In the genomic region with DNA sequence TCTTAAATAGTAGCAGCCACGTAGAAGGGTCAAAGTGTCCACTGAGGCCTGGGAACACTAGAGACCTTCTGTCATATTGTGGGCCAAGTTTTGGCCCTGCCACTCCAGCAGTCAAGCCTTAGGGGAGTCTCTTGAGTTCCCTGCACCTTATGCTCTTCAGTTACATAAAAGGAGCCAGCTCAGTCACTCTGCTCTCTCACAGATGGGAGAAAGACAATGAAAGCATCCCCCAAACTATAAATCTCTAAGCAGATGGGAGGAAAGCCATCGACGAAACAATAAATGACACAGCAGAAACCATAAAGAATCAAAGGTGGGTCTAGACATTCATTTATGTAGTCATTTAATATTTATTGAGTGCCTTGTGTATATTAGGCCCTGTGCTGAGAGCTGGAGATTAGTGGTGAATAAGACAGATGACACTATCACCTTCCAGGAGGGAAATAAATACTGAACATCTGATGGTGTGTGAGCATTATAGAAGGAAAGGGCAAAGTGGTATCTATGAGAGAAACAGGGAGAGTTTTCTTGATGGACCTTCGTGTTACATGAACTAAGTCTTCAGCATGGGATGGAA, we compare ENCODE assay signal across 27 mouse cellular contexts.
A peak's percentile ranks its signal among the peaks of the same experiment; 100 is the strongest.
DNase-seq lines count a peak whose midpoint lies in the region; ATAC-seq and TF ChIP-seq lines count a peak whose summit lies in the region.
"Had no signal": no experiment of that assay in that cellular context is flagged by ENCODE, and none has a peak within 500 bp of the region (broad histone marks: within the 10 kb centered on the region; RNA-seq: fewer than 3 reads in every experiment).

No protein-coding gene starts in this region.

- no peaks in the 10 kb centered on the region for H3K36me3 ChIP-seq in neural tube, embryonic 11.5 days (ENCODE audit: control insufficient read depth, insufficient read depth, low read length)
- H3K36me3 ChIP-seq in neural tube, embryonic 14.5 days (ENCODE audit: control insufficient read depth, insufficient read depth, low read length), result no peaks in the 10 kb centered on the region
- no peaks in the 10 kb centered on the region for H3K36me3 ChIP-seq in midbrain, postnatal 0 days (ENCODE audit: insufficient read depth, low read length)
- no peaks in the 10 kb centered on the region for H3K36me3 ChIP-seq in forebrain, embryonic 10.5 days (replicated peaks)
- H3K36me3 ChIP-seq: embryonic facial prominence, embryonic 10.5 days; embryonic facial prominence, embryonic 13.5 days; G1E; hindbrain, embryonic 15.5 days had no signal

- ATAC-seq in neural tube, embryonic 11.5 days (ENCODE audit: insufficient read depth, low FRiP score, low TSS enrichment), result peak; percentile 62; the same call in 1 of the 2 replicates
- peak; percentile 69 for ATAC-seq in neural tube, embryonic 14.5 days (ENCODE audit: low read depth)
- no peak for ATAC-seq in midbrain, postnatal 0 days (ENCODE audit: low FRiP score)
- ATAC-seq: forebrain, embryonic 13.5 days; forebrain, embryonic 16.5 days; Patski had no signal

- H3K4me2 ChIP-seq in neural tube, embryonic 11.5 days (ENCODE audit: low read depth), result no peak overlapping the region
- no peak overlapping the region for H3K4me2 ChIP-seq in neural tube, embryonic 14.5 days (ENCODE audit: low read depth, low read length)
- H3K4me2 ChIP-seq in midbrain, postnatal 0 days (ENCODE audit: low read depth, low read length, poor library complexity, severe bottlenecking), result no peak overlapping the region
- H3K4me2 ChIP-seq: embryonic facial prominence, embryonic 13.5 days; forebrain, embryonic 13.5 days; heart, embryonic 11.5 days; hindbrain, embryonic 15.5 days had no signal

- H3K4me1 ChIP-seq in neural tube, embryonic 11.5 days (ENCODE audit: control insufficient read depth, insufficient read depth, low read length), result no peaks in the 10 kb centered on the region
- H3K4me1 ChIP-seq in neural tube, embryonic 14.5 days (ENCODE audit: control insufficient read depth, insufficient read depth, low read length), result peaks cover 7% of the 10 kb centered on the region; the same call in 1 of the 2 replicates
- H3K4me1 ChIP-seq in midbrain, postnatal 0 days (ENCODE audit: insufficient read depth, low read length), result no peaks in the 10 kb centered on the region
- no peaks in the 10 kb centered on the region for H3K4me1 ChIP-seq in forebrain, embryonic 10.5 days
- H3K4me1 ChIP-seq: embryonic facial prominence, embryonic 10.5 days; embryonic facial prominence, embryonic 13.5 days; forebrain, embryonic 13.5 days; hindbrain, embryonic 15.5 days had no signal

- no peak for TF ChIP-seq CTCF in midbrain, postnatal 0 days (IDR thresholded peaks at IDR 0.05)

- DNase-seq in embryo, embryonic 11 days, result peak; percentile 3
- no peak for DNase-seq in embryo, embryonic 10 days (ENCODE audit: low spot score)
- DNase-seq in neural tube, embryonic 11.5 days (ENCODE audit: low spot score), result no peak
- no peak for DNase-seq in neural tube, embryonic 10.5 days (ENCODE audit: extremely low spot score, low spot score)
- DNase-seq in midbrain, postnatal 0 days (ENCODE audit: low spot score), result no peak
- DNase-seq in forebrain, embryonic 10.5 days (ENCODE audit: extremely low spot score, low spot score), result no peak
- DNase-seq: adrenal gland, adult 2 months; adrenal gland, postnatal 14 days; B cell, adult 2 months; cerebellum, adult 11 months; cerebellum, adult 2 months; cerebellum, adult 9-11 months; cerebellum, postnatal 25 days; gastrocnemius, postnatal 10 days; gastrocnemius, postnatal 36 days; heart, postnatal 36 days had no signal

- H3K9me3 ChIP-seq in neural tube, embryonic 11.5 days (ENCODE audit: control insufficient read depth, low read length), result no peaks in the 10 kb centered on the region
- H3K9me3 ChIP-seq in neural tube, embryonic 14.5 days (ENCODE audit: control insufficient read depth, low read length), result no peaks in the 10 kb centered on the region
- H3K9me3 ChIP-seq in midbrain, postnatal 0 days (ENCODE audit: low read length), result no peaks in the 10 kb centered on the region
- peaks cover 5% of the 10 kb centered on the region for H3K9me3 ChIP-seq in forebrain, embryonic 10.5 days
- H3K9me3 ChIP-seq: embryonic facial prominence, embryonic 10.5 days; embryonic facial prominence, embryonic 13.5 days; forebrain, embryonic 13.5 days; G1E; hindbrain, embryonic 15.5 days had no signal

- H3K27ac ChIP-seq in neural tube, embryonic 11.5 days (ENCODE audit: low read depth, low read length), result no peak overlapping the region
- H3K27ac ChIP-seq in neural tube, embryonic 14.5 days (ENCODE audit: low read depth, low read length), result no peak overlapping the region
- no peak overlapping the region for H3K27ac ChIP-seq in midbrain, postnatal 0 days (ENCODE audit: low read depth, low read length)
- H3K27ac ChIP-seq in forebrain, embryonic 10.5 days, result no peak overlapping the region
- H3K27ac ChIP-seq: embryonic facial prominence, embryonic 10.5 days; embryonic facial prominence, embryonic 13.5 days; forebrain, embryonic 13.5 days; hindbrain, embryonic 15.5 days had no signal

- no peak overlapping the region for H3K4me3 ChIP-seq in neural tube, embryonic 11.5 days (ENCODE audit: low read depth, low read length)
- no peak overlapping the region for H3K4me3 ChIP-seq in neural tube, embryonic 14.5 days (ENCODE audit: low read depth, low read length)
- H3K4me3 ChIP-seq in midbrain, postnatal 0 days (ENCODE audit: low read depth, low read length), result no peak overlapping the region
- no peak overlapping the region for H3K4me3 ChIP-seq in forebrain, embryonic 10.5 days
- H3K4me3 ChIP-seq: embryonic facial prominence, embryonic 10.5 days; embryonic facial prominence, embryonic 13.5 days; erythroblast, embryonic 14.5 days; forebrain, embryonic 13.5 days; hindbrain, embryonic 15.5 days had no signal

- H3K9ac ChIP-seq in neural tube, embryonic 11.5 days (ENCODE audit: low read length), result no peak overlapping the region
- H3K9ac ChIP-seq in neural tube, embryonic 14.5 days (replicated peaks; ENCODE audit: low read depth, low read length), result no peak overlapping the region
- H3K9ac ChIP-seq in midbrain, postnatal 0 days (replicated peaks; ENCODE audit: low read length, poor library complexity, severe bottlenecking), result no peak overlapping the region
- H3K9ac ChIP-seq: embryonic facial prominence, embryonic 13.5 days; forebrain, embryonic 13.5 days; hindbrain, embryonic 15.5 days had no signal

- WGBS in neural tube, embryonic 11.5 days, result 71% methylated on average over 4 of the region's 4 CpGs
- 46% methylated on average over 4 of the region's 4 CpGs for WGBS in neural tube, embryonic 14.5 days
- 82% methylated on average over 4 of the region's 4 CpGs for WGBS in midbrain, postnatal 0 days
- WGBS in forebrain, embryonic 10.5 days, result 89% methylated on average over 4 of the region's 4 CpGs

- H3K27me3 ChIP-seq in neural tube, embryonic 11.5 days (ENCODE audit: control insufficient read depth, insufficient read depth, low read length), result no peaks in the 10 kb centered on the region
- no peaks in the 10 kb centered on the region for H3K27me3 ChIP-seq in neural tube, embryonic 14.5 days (ENCODE audit: control insufficient read depth, insufficient read depth, low read length)
- no peaks in the 10 kb centered on the region for H3K27me3 ChIP-seq in midbrain, postnatal 0 days (ENCODE audit: insufficient read depth, low read length)
- H3K27me3 ChIP-seq in forebrain, embryonic 10.5 days (ENCODE audit: poor library complexity, severe bottlenecking), result no peaks in the 10 kb centered on the region
- H3K27me3 ChIP-seq: CH12.LX; embryonic facial prominence, embryonic 13.5 days; forebrain, embryonic 13.5 days; hindbrain, embryonic 15.5 days; Patski had no signal
